Mouse (Mus musculus): ENCODE measurements around the gene Ctps2. TPM values are rescaled to one million over a fixed set of nuclear protein-coding genes. Genes with fewer than 3 reads are reported as not detected.

Ctps2 gene
- polyA plus RNA-seq, 1 experiment from 2014 or later, result 73.4 TPM

- WGBS, result 67% methylated on average over 3 of the region's 3 CpGs
- no peaks in the 10 kb centered on the region for H3K4me1 ChIP-seq (replicated peaks; ENCODE audit: control insufficient read depth, insufficient read depth, low read length)
Observed at GRCm38 (mm10) chrX:163038767-163039166, 137.7 kb downstream of the Ctps2 start.

GRCm38 (mm10) chrX:163042771-163043170 lies 141.7 kb downstream of the Ctps2 start:
- Histone ChIP-seq H3K4me2 (no peak overlapping the region), H3K4me1 (replicated peaks; ENCODE audit: control insufficient read depth, insufficient read depth, low read length) (no peaks in the 10 kb centered on the region), H3K27me3 (replicated peaks; ENCODE audit: control insufficient read depth, insufficient read depth, low read length) (no peaks in the 10 kb centered on the region; the same call in 1 of the 2 replicates), H3K9me3 (ENCODE audit: control insufficient read depth, low read length) (no peaks in the 10 kb centered on the region), H3K27ac (ENCODE audit: low read depth, low read length) (no peak overlapping the region), H3K4me3 (ENCODE audit: low read depth, low read length) (no peak overlapping the region), H3K36me3 (ENCODE audit: control insufficient read depth, insufficient read depth, low read length) (no peaks in the 10 kb centered on the region), H3K9ac (ENCODE audit: low read depth, low read length) (no peak overlapping the region)
- no peak for ATAC-seq (replicated peaks; ENCODE audit: low FRiP score)
- 86% methylated on average over 1 of the region's 1 CpGs for WGBS
- no peak for DNase-seq (ENCODE audit: low spot score)

More at GRCm38 (mm10) chrX:163038767-163039166, 137.7 kb downstream of the Ctps2 start:
- Histone ChIP-seq H3K4me2 (no peak overlapping the region), H3K4me3 (ENCODE audit: low read depth, low read length) (no peak overlapping the region), H3K36me3 (ENCODE audit: control insufficient read depth, insufficient read depth, low read length) (no peaks in the 10 kb centered on the region), H3K9ac (ENCODE audit: low read depth, low read length) (no peak overlapping the region), H3K9me3 (ENCODE audit: control insufficient read depth, low read length) (no peaks in the 10 kb centered on the region), H3K27me3 (replicated peaks; ENCODE audit: control insufficient read depth, insufficient read depth, low read length) (no peaks in the 10 kb centered on the region), H3K27ac (ENCODE audit: low read depth, low read length) (no peak overlapping the region)
- ATAC-seq (replicated peaks; ENCODE audit: low FRiP score), result no peak
- DNase-seq (ENCODE audit: low spot score), result no peak

- Histone ChIP-seq H3K9me3 (ENCODE audit: control insufficient read depth, low read length) (no peaks in the 10 kb centered on the region), H3K4me3 (ENCODE audit: low read depth, low read length) (no peak overlapping the region), H3K36me3 (ENCODE audit: control insufficient read depth, insufficient read depth, low read length) (no peaks in the 10 kb centered on the region), H3K27ac (ENCODE audit: low read depth, low read length) (no peak overlapping the region), H3K27me3 (replicated peaks; ENCODE audit: control insufficient read depth, insufficient read depth, low read length) (no peaks in the 10 kb centered on the region), H3K4me1 (replicated peaks; ENCODE audit: control insufficient read depth, insufficient read depth, low read length) (no peaks in the 10 kb centered on the region), H3K4me2 (no peak overlapping the region), H3K9ac (ENCODE audit: low read depth, low read length) (no peak overlapping the region)
- DNase-seq (ENCODE audit: low spot score) (no peak), ATAC-seq (replicated peaks; ENCODE audit: low FRiP score) (no peak)
- WGBS, result 91% methylated on average over 1 of the region's 1 CpGs
Observed at GRCm38 (mm10) chrX:163063936-163064335, 162.9 kb downstream of the Ctps2 start.

MicroRNA genes within 50 kb of the gene (microRNA counts, 519-probe panel; counts per million panel counts)
- not detected for microRNA mmu-miR-3473

Small RNAs within 50 kb of the gene (microRNA-seq; reads per million reads assigned to microRNA genes)
- gene Mir3473a (ENCODE audit: borderline number of aligned reads), result not detected

Other genes starting within 250 kb of the Ctps2 start
- 410 and 453 TPM in 2 replicates for gene Rbbp7, start 140.8 kb upstream of the Ctps2 start, polyA plus RNA-seq (2014; fragmentation: Nextera tagmentation; extraction: Ambion mirVana)
- gene Txlng, start 71.8 kb upstream of the Ctps2 start, polyA plus RNA-seq (2014; fragmentation: Nextera tagmentation; extraction: Ambion mirVana), result 21.3 and 21.9 TPM in 2 replicates
- gene Syap1, start 12.8 kb upstream of the Ctps2 start, polyA plus RNA-seq (2014; fragmentation: Nextera tagmentation; extraction: Ambion mirVana), result 27.0 and 28.2 TPM in 2 replicates
- gene S100g, start 63.4 kb downstream of the Ctps2 start, polyA plus RNA-seq (2014; fragmentation: Nextera tagmentation; extraction: Ambion mirVana), result 1.6 and 2.0 TPM in 2 replicates